In genomic region chr19:21568528-21569185, GRCm38 (mm10) we compare ENCODE assay signal across 18 mouse cellular contexts.
A peak's percentile ranks its signal among the peaks of the same experiment; 100 is the strongest.
DNase-seq lines count a peak whose midpoint lies in the region; ATAC-seq and TF ChIP-seq lines count a peak whose summit lies in the region.
"Had no signal": no experiment of that assay in that cellular context is flagged by ENCODE, and none has a peak within 500 bp of the region (broad histone marks: within the 10 kb centered on the region; RNA-seq: fewer than 3 reads in every experiment).

No protein-coding gene starts in this region.

- in situ Hi-C loops in CH12.LX (cut with MboI; ENCODE audit: low pct_ligation_motif_present, low pct_unique_long_range_greater_than_20kb, low sequenced_read_pairs): loop anchor here (10.0 to 25.0 kb wide), 2 partner anchors 524 to 744 kb away; no protein-coding TSS in a partner anchor

- H3K27me3 ChIP-seq in heart, embryonic 13.5 days (replicated peaks): no peaks in the 10 kb centered on the region
- no peaks in the 10 kb centered on the region for H3K27me3 ChIP-seq in CH12.LX (replicated peaks)
- H3K27me3 ChIP-seq: embryonic facial prominence, embryonic 13.5 days; forebrain, embryonic 15.5 days; midbrain, embryonic 15.5 days had no signal

- H3K9me3 ChIP-seq in heart, embryonic 13.5 days: no peaks in the 10 kb centered on the region
- H3K9me3 ChIP-seq in CH12.LX (replicated peaks; ENCODE audit: low read length): no peaks in the 10 kb centered on the region
- H3K9me3 ChIP-seq: embryonic facial prominence, embryonic 13.5 days; forebrain, embryonic 15.5 days; midbrain, embryonic 15.5 days had no signal

- no peak for ATAC-seq in heart, embryonic 13.5 days (ENCODE audit: extremely low read depth, insufficient number of reproducible peaks, low FRiP score, low TSS enrichment)
- 0 out of 2 replicates have a peak, but pooled peaks have one; percentile 17 for ATAC-seq in megakaryocyte-erythroid progenitor cell, adult 5-6 weeks (replicated peaks; ENCODE audit: low FRiP score, low TSS enrichment, poor library complexity, severe bottlenecking)
- ATAC-seq: forebrain, embryonic 15.5 days; hindbrain, postnatal 0 days; midbrain, embryonic 15.5 days had no signal

- peaks cover 27% of the 10 kb centered on the region for H3K4me1 ChIP-seq in heart, embryonic 13.5 days
- H3K4me1 ChIP-seq in CH12.LX (ENCODE audit: control insufficient read depth in 1 of 2, insufficient read depth in 2 of 2): peaks cover 8 to 44% of the 10 kb centered on the region in 2 experiments

- TF ChIP-seq CTCF in CH12.LX (conservative IDR thresholded peaks at IDR 0.05 in 1 of 2, IDR thresholded peaks at IDR 0.05 in 1 of 2; ENCODE audit: low read depth in 2 of 2, low read length in 2 of 2): no peak

- DNase-seq in heart, postnatal 14 days: no peak
- peak; percentile 72 for DNase-seq in CH12.LX (ENCODE audit: extremely low read depth)
- peak; percentile 71 for DNase-seq in liver
- no peak for DNase-seq in cerebellum, adult 18-20 months
- no peak for DNase-seq in adipocyte (ENCODE audit: low spot score)
- no peak for DNase-seq in layer of hippocampus, postnatal 10 days (ENCODE audit: low spot score in 2 of 2)
- DNase-seq: cerebellum, adult 8-10 months; heart, adult 2 months; heart, postnatal 4 days; kidney, adult 9 months; lung, postnatal 4 days had no signal

- no peak for TF ChIP-seq POLR2A in CH12.LX (IDR thresholded peaks at IDR 0.05; ENCODE audit: low read depth, low read length)

- peaks cover 3% of the 10 kb centered on the region; the same call in 1 of the 2 replicates for H3K79me2 ChIP-seq in CH12.LX (replicated peaks; ENCODE audit: control insufficient read depth, extremely low read depth, insufficient read depth, poor library complexity, severe bottlenecking)

- no peaks in the 10 kb centered on the region for H3K36me3 ChIP-seq in heart, embryonic 13.5 days
- H3K36me3 ChIP-seq in CH12.LX (replicated peaks in 1 of 2; ENCODE audit: control insufficient read depth in 1 of 2, insufficient read depth in 1 of 2, low read length in 1 of 2): peaks cover 0 to 4% of the 10 kb centered on the region in 2 experiments
- H3K36me3 ChIP-seq: embryonic facial prominence, embryonic 13.5 days; forebrain, embryonic 15.5 days; midbrain, embryonic 15.5 days had no signal

- no peak for TF ChIP-seq RAD21 in CH12.LX (IDR thresholded peaks at IDR 0.05; ENCODE audit: low read depth, low read length)

- H3K4me3 ChIP-seq in heart, embryonic 13.5 days: no peak overlapping the region
- peak overlapping the region; percentile 16 to 38 (median 23) for H3K4me3 ChIP-seq in CH12.LX (replicated peaks in 1 of 3; ENCODE audit: low read depth in 2 of 3, low read length in 2 of 3, poor library complexity in 1 of 3)
- H3K4me3 ChIP-seq: embryonic facial prominence, embryonic 13.5 days; forebrain, embryonic 15.5 days; heart, adult 2 months; left cerebral cortex, adult 2 months; midbrain, embryonic 15.5 days had no signal

- WGBS in heart, embryonic 13.5 days: 76% methylated on average over 3 of the region's 3 CpGs

- TF ChIP-seq EP300 in CH12.LX (IDR thresholded peaks at IDR 0.05; ENCODE audit: low read length): no peak

- intact Hi-C loops in heart, postnatal 14 days (cut with DNase I): no loop called here

- dilution Hi-C loops in CH12.LX (cut with MboI; ENCODE audit: extremely low pct_ligation_motif_present, extremely low pct_unique_long_range_greater_than_20kb, low sequenced_read_pairs): no loop called here

- peak overlapping the region; percentile 39 for H3K27ac ChIP-seq in heart, embryonic 13.5 days (replicated peaks)
- peak overlapping the region; percentile 26; the same call in 1 of the 2 replicates for H3K27ac ChIP-seq in CH12.LX (ENCODE audit: insufficient read depth, low read depth)
- H3K27ac ChIP-seq: embryonic facial prominence, embryonic 13.5 days; forebrain, embryonic 15.5 days; heart, adult 2 months; hindbrain, postnatal 0 days; left cerebral cortex, adult 2 months; midbrain, embryonic 15.5 days had no signal

- peak overlapping the region; percentile 14; the same call in 1 of the 2 replicates for H3K4me2 ChIP-seq in heart, embryonic 13.5 days
- peak overlapping the region; percentile 45; the same call in 1 of the 2 replicates for H3K4me2 ChIP-seq in CH12.LX (ENCODE audit: insufficient read depth, low read depth, poor library complexity, severe bottlenecking)
- H3K4me2 ChIP-seq: embryonic facial prominence, embryonic 13.5 days; forebrain, embryonic 15.5 days; midbrain, embryonic 15.5 days had no signal

- H3K9ac ChIP-seq in heart, embryonic 13.5 days: no peak overlapping the region
- H3K9ac ChIP-seq in CH12.LX (ENCODE audit: insufficient read depth, low read depth): no peak overlapping the region
- H3K9ac ChIP-seq: embryonic facial prominence, embryonic 13.5 days; forebrain, embryonic 15.5 days; midbrain, embryonic 15.5 days had no signal

TF ChIP-seq in CH12.LX, 34 proteins besides CTCF, POLR2A, EP300 and RAD21:
- TF ChIP-seq ZMIZ1 (IDR thresholded peaks at IDR 0.05; ENCODE audit: low read depth, low read length) (no peak), SIN3A (IDR thresholded peaks at IDR 0.05; ENCODE audit: low read length) (0 out of 2 replicates have a peak, but pooled peaks have one; percentile 23)
TF ChIP-seq in CH12.LX: peak in this region for 1.

Comparison
In these comparisons a context has a peak if more than half of its experiments do, and no peak if none do; other contexts are left out.
1. DNase-seq: peak in CH12.LX (single experiment) and liver (single experiment); none in heart, postnatal 14 days (0 of 2), cerebellum, adult 18-20 months (0 of 2), adipocyte (single experiment) and layer of hippocampus, postnatal 10 days (0 of 2).